Mouse (Mus musculus) midbrain, embryonic 15.5 days (tissue): ENCODE results near the gene Sik1. TPM values are rescaled to one million over a fixed set of nuclear protein-coding genes. Genes with fewer than 3 reads are reported as not detected.

Experiments used
- ATAC-seq: fragments of 200-750 bp; cut with Nextera tagmentation; replicated peaks from 2 replicates; pipeline ENCODE4 v1.8.0; 2017; ENCODE audit warnings: moderate TSS enrichment
- H3K27ac ChIP-seq: fragments of 300-500 bp; sonication (generic); 2 replicates; pipeline ENCODE4 v1.5.1; 2015; ENCODE audit warnings: mild to moderate bottlenecking, inconsistent platforms
- H3K27me3 ChIP-seq: fragments of 300-500 bp; sonication (generic); replicated peaks from 2 replicates; pipeline ENCODE4 v1.6.1; 2015; ENCODE audit warnings: inconsistent platforms
- H3K36me3 ChIP-seq: fragments of 300-500 bp; sonication (generic); replicated peaks from 2 replicates; pipeline ENCODE4 v1.6.1; 2015; ENCODE audit warnings: inconsistent platforms
- H3K4me1 ChIP-seq: fragments of 300-500 bp; sonication (generic); 2 replicates; pipeline ENCODE4 v1.6.1; 2015; ENCODE audit warnings: inconsistent platforms
- H3K4me2 ChIP-seq: fragments of 300-500 bp; sonication (generic); 2 replicates; pipeline ENCODE4 v1.6.1; 2015; ENCODE audit warnings: inconsistent platforms, mild to moderate bottlenecking, moderate library complexity
- H3K4me3 ChIP-seq: fragments of 300-500 bp; sonication (generic); 2 replicates; pipeline ENCODE4 v1.5.1; 2015; ENCODE audit warnings: mild to moderate bottlenecking, inconsistent platforms
- H3K9ac ChIP-seq: fragments of 300-500 bp; sonication (generic); 2 replicates; pipeline ENCODE4 v1.6.1; 2015; ENCODE audit warnings: mild to moderate bottlenecking, inconsistent platforms
- H3K9me3 ChIP-seq: fragments of 300-500 bp; sonication (generic); 2 replicates; pipeline ENCODE4 v1.6.1; 2016; ENCODE audit warnings: inconsistent platforms
- WGBS: fragments of 180-500 bp; shearing (Covaris S2); methylation state at CpG from one replicate; pipeline ENCODE4 v1.1.7; 2015; ENCODE audit warnings: mixed read lengths; 5-methylcytosine and 5-hydroxymethylcytosine counted together
- polyA plus RNA-seq: library from polyadenylated mRNA; unstranded; fragments of >200 nt; fragmentation: Nextera tagmentation; extraction: Ambion mirVana; gene quantifications from 2 replicates; pipeline ENCODE4 v1.2.1, GENCODE M21; 2015

The Sik1 gene
- polyA plus RNA-seq, 1 experiment from 2014 or later, result 22.9 TPM

GRCm38 (mm10) chr17:31833752-31834151 is 21.9 kb downstream of the Sik1 start:
- Histone ChIP-seq H3K36me3 (no peaks in the 10 kb centered on the region), H3K27ac (no peak overlapping the region), H3K27me3 (no peaks in the 10 kb centered on the region), H3K9me3 (no peaks in the 10 kb centered on the region), H3K9ac (no peak overlapping the region), H3K4me3 (no peak overlapping the region), H3K4me1 (0 out of 2 replicates have a peak, but pooled peaks cover 3% of the 10 kb centered on the region), H3K4me2 (no peak overlapping the region)
- 36% methylated on average over 7 of the region's 7 CpGs for WGBS
- ATAC-seq, result no peak

- Histone ChIP-seq H3K9ac (no peak overlapping the region), H3K4me3 (no peak overlapping the region), H3K27me3 (no peaks in the 10 kb centered on the region)
These were observed 23.0 kb downstream of the Sik1 start for GRCm38 (mm10) chr17:31832577-31832964.

GRCm38 (mm10) chr17:31831866-31832576 is 23.6 kb downstream of the Sik1 start:
- H3K4me3 ChIP-seq, result no peak overlapping the region
- peaks cover 10% of the 10 kb centered on the region for H3K4me1 ChIP-seq
- no peaks in the 10 kb centered on the region for H3K36me3 ChIP-seq
- H3K9ac ChIP-seq, result no peak overlapping the region
- no peak for ATAC-seq
- H3K9me3 ChIP-seq, result no peaks in the 10 kb centered on the region
- H3K27ac ChIP-seq, result no peak overlapping the region
- WGBS, result 89% methylated on average over 14 of the region's 14 CpGs
- no peak overlapping the region for H3K4me2 ChIP-seq
- no peaks in the 10 kb centered on the region for H3K27me3 ChIP-seq

More at GRCm38 (mm10) chr17:31832577-31832964, 23.0 kb downstream of the Sik1 start:
- 92% methylated on average over 9 of the region's 9 CpGs for WGBS
- no peaks in the 10 kb centered on the region for H3K9me3 ChIP-seq
- H3K27ac ChIP-seq, result no peak overlapping the region
- peaks cover 9% of the 10 kb centered on the region for H3K4me1 ChIP-seq
- no peak overlapping the region for H3K4me2 ChIP-seq
- H3K36me3 ChIP-seq, result no peaks in the 10 kb centered on the region
- ATAC-seq, result no peak

GRCm38 (mm10) chr17:31831097-31831865 is 24.3 kb downstream of the Sik1 start:
- Histone ChIP-seq H3K36me3 (no peaks in the 10 kb centered on the region), H3K27me3 (no peaks in the 10 kb centered on the region), H3K9me3 (no peaks in the 10 kb centered on the region), H3K9ac (no peak overlapping the region), H3K27ac (no peak overlapping the region), H3K4me3 (no peak overlapping the region), H3K4me2 (no peak overlapping the region), H3K4me1 (peaks cover 10% of the 10 kb centered on the region)
- ATAC-seq, result no peak
- 85% methylated on average over 6 of the region's 6 CpGs for WGBS

GRCm38 (mm10) chr17:31830506-31831075 is 25.0 kb downstream of the Sik1 start:
- Histone ChIP-seq H3K36me3 (no peaks in the 10 kb centered on the region), H3K4me3 (no peak overlapping the region), H3K9me3 (no peaks in the 10 kb centered on the region), H3K9ac (no peak overlapping the region), H3K4me2 (no peak overlapping the region), H3K4me1 (peaks cover 10% of the 10 kb centered on the region), H3K27ac (no peak overlapping the region), H3K27me3 (no peaks in the 10 kb centered on the region)
- WGBS, result 92% methylated on average over 8 of the region's 8 CpGs
- no peak for ATAC-seq

GRCm38 (mm10) chr17:31828916-31829315 is 26.7 kb downstream of the Sik1 start:
- H3K4me2 ChIP-seq, result no peak overlapping the region
- H3K4me1 ChIP-seq, result peaks cover 10% of the 10 kb centered on the region
- no peaks in the 10 kb centered on the region for H3K9me3 ChIP-seq
- no peak overlapping the region for H3K27ac ChIP-seq
- WGBS, result 93% methylated on average over 5 of the region's 5 CpGs
- no peak overlapping the region for H3K9ac ChIP-seq
- H3K36me3 ChIP-seq, result no peaks in the 10 kb centered on the region
- no peak overlapping the region for H3K4me3 ChIP-seq
- no peak for ATAC-seq
- no peaks in the 10 kb centered on the region for H3K27me3 ChIP-seq

- no peak overlapping the region for H3K27ac ChIP-seq
- H3K27me3 ChIP-seq, result no peaks in the 10 kb centered on the region
- ATAC-seq, result no peak
- H3K36me3 ChIP-seq, result no peaks in the 10 kb centered on the region
- no peak overlapping the region for H3K9ac ChIP-seq
- no peaks in the 10 kb centered on the region for H3K9me3 ChIP-seq
- WGBS, result 58% methylated on average over 5 of the region's 5 CpGs
- no peak overlapping the region for H3K4me3 ChIP-seq
- peaks cover 7% of the 10 kb centered on the region for H3K4me1 ChIP-seq
- H3K4me2 ChIP-seq, result no peak overlapping the region
These were observed 27.5 kb downstream of the Sik1 start for GRCm38 (mm10) chr17:31828118-31828517.

GRCm38 (mm10) chr17:31827206-31827605 is 28.4 kb downstream of the Sik1 start:
- ATAC-seq, result no peak
- WGBS, result 51% methylated on average over 5 of the region's 5 CpGs

GRCm38 (mm10) chr17:31826669-31827068 is 28.9 kb downstream of the Sik1 start:
- WGBS, result 51% methylated on average over 6 of the region's 6 CpGs
- no peaks in the 10 kb centered on the region for H3K27me3 ChIP-seq
- no peaks in the 10 kb centered on the region for H3K9me3 ChIP-seq
- H3K36me3 ChIP-seq, result no peaks in the 10 kb centered on the region
- H3K4me3 ChIP-seq, result no peak overlapping the region
- H3K4me2 ChIP-seq, result no peak overlapping the region
- no peak for ATAC-seq
- no peak overlapping the region for H3K9ac ChIP-seq
- peaks cover 7% of the 10 kb centered on the region for H3K4me1 ChIP-seq
- H3K27ac ChIP-seq, result 0 out of 2 replicates have a peak overlapping the region, but pooled peaks have one; percentile 25

More at GRCm38 (mm10) chr17:31827206-31827605, 28.4 kb downstream of the Sik1 start:
- Histone ChIP-seq H3K4me1 (peaks cover 7% of the 10 kb centered on the region), H3K9me3 (no peaks in the 10 kb centered on the region), H3K27ac (0 out of 2 replicates have a peak overlapping the region, but pooled peaks have one; percentile 25), H3K4me2 (no peak overlapping the region), H3K36me3 (no peaks in the 10 kb centered on the region), H3K4me3 (no peak overlapping the region), H3K27me3 (no peaks in the 10 kb centered on the region), H3K9ac (no peak overlapping the region)

- H3K9ac ChIP-seq, result no peak overlapping the region
- ATAC-seq, result no peak
- WGBS, result 90% methylated on average over 9 of the region's 9 CpGs
- no peak overlapping the region for H3K4me3 ChIP-seq
- H3K9me3 ChIP-seq, result no peaks in the 10 kb centered on the region
- no peaks in the 10 kb centered on the region for H3K36me3 ChIP-seq
- no peak overlapping the region for H3K27ac ChIP-seq
- H3K27me3 ChIP-seq, result no peaks in the 10 kb centered on the region
- H3K4me1 ChIP-seq, result peaks cover 11% of the 10 kb centered on the region
- no peak overlapping the region for H3K4me2 ChIP-seq
These were observed 29.9 kb downstream of the Sik1 start for GRCm38 (mm10) chr17:31825678-31826077.

- Histone ChIP-seq H3K9me3 (no peaks in the 10 kb centered on the region), H3K9ac (no peak overlapping the region), H3K4me3 (no peak overlapping the region), H3K27me3 (no peaks in the 10 kb centered on the region), H3K4me2 (no peak overlapping the region), H3K36me3 (no peaks in the 10 kb centered on the region), H3K27ac (no peak overlapping the region), H3K4me1 (peaks cover 11% of the 10 kb centered on the region)
- ATAC-seq, result no peak
- 89% methylated on average over 7 of the region's 7 CpGs for WGBS
These were observed 30.8 kb downstream of the Sik1 start for GRCm38 (mm10) chr17:31824812-31825211.

GRCm38 (mm10) chr17:31821136-31821933 is 34.3 kb downstream of the Sik1 start:
- no peak for ATAC-seq
- WGBS, result 43% methylated on average over 12 of the region's 13 CpGs

More at GRCm38 (mm10) chr17:31821136-31821933, 34.3 kb downstream of the Sik1 start:
- Histone ChIP-seq H3K4me1 (peaks cover 23% of the 10 kb centered on the region), H3K27ac (no peak overlapping the region), H3K4me2 (no peak overlapping the region), H3K9me3 (no peaks in the 10 kb centered on the region), H3K27me3 (no peaks in the 10 kb centered on the region), H3K4me3 (no peak overlapping the region), H3K36me3 (no peaks in the 10 kb centered on the region), H3K9ac (no peak overlapping the region)
